Mouse (Mus musculus) heart, embryonic 14.5 days (tissue): ENCODE data around the gene Rbck1. TPM values are rescaled to one million over a fixed set of nuclear protein-coding genes. Genes with fewer than 3 reads are reported as not detected.

Experiments used
- ATAC-seq: fragments of 200-750 bp; cut with Nextera tagmentation; 2 replicates; pipeline ENCODE4 v1.8.0; 2017; ENCODE audit warnings: low read depth, moderate TSS enrichment; ENCODE audit not compliant: insufficient number of reproducible peaks, insufficient read depth, low FRiP score
- H3K27ac ChIP-seq, 2 experiments: fragments of 200-500 bp in 1 of 2; fragments of 300-500 bp in 1 of 2; sonication (generic) in 1 of 2; replicated peaks in 1 of 2; 2 replicates each; pipeline ENCODE4 v1.5.1; 2012 to 2014; ENCODE audit warnings: low read depth in 2 of 2, low read length in 2 of 2, control low read depth in 1 of 2, mild to moderate bottlenecking in 1 of 2, mixed read lengths in 1 of 2; ENCODE audit not compliant: control insufficient read depth in 1 of 2, insufficient read depth in 1 of 2
- H3K27me3 ChIP-seq: fragments of 300-500 bp; sonication (generic); 2 replicates; pipeline ENCODE4 v1.6.1; 2014; ENCODE audit warnings: mild to moderate bottlenecking, low read length, control low read depth; ENCODE audit not compliant: control insufficient read depth, insufficient read depth
- H3K36me3 ChIP-seq: fragments of 300-500 bp; sonication (generic); 2 replicates; pipeline ENCODE4 v1.6.1; 2014; ENCODE audit warnings: mild to moderate bottlenecking, control low read depth, low read length, mixed read lengths; ENCODE audit not compliant: control insufficient read depth, insufficient read depth
- H3K4me1 ChIP-seq, 2 experiments: fragments of 200-500 bp in 1 of 2; fragments of 300-500 bp in 1 of 2; sonication (generic) in 1 of 2; 2 replicates each; pipeline ENCODE4 v1.6.1; 2012 to 2014; ENCODE audit warnings: low read length in 2 of 2, control low read depth in 1 of 2, mixed read lengths in 1 of 2; ENCODE audit not compliant: control insufficient read depth in 2 of 2, insufficient read depth in 2 of 2
- H3K4me2 ChIP-seq: fragments of 300-500 bp; sonication (generic); 2 replicates; pipeline ENCODE4 v1.6.1; 2014; ENCODE audit warnings: mild to moderate bottlenecking, low read length
- H3K4me3 ChIP-seq, 2 experiments: fragments of 200-500 bp in 1 of 2; fragments of 300-500 bp in 1 of 2; sonication (generic) in 1 of 2; 2 replicates each; pipeline ENCODE4 v1.5.1; 2012 to 2014; ENCODE audit warnings: low read length in 2 of 2, mild to moderate bottlenecking in 2 of 2, control low read depth in 1 of 2, low read depth in 1 of 2, moderate library complexity in 1 of 2; ENCODE audit not compliant: control insufficient read depth in 1 of 2, insufficient read depth in 1 of 2
- H3K9ac ChIP-seq: fragments of 300-500 bp; sonication (generic); 2 replicates; pipeline ENCODE4 v1.6.1; 2014; ENCODE audit warnings: mild to moderate bottlenecking, low read length
- H3K9me3 ChIP-seq: fragments of 300-500 bp; sonication (generic); 2 replicates; pipeline ENCODE4 v1.6.1; 2016; ENCODE audit warnings: low read length, control low read depth; ENCODE audit not compliant: control insufficient read depth
- WGBS: fragments of 180-500 bp; shearing (Covaris S2); extraction: QIAGEN DNeasy Blood & Tissue Kit; methylation state at CpG from one replicate; pipeline ENCODE4 v1.1.7; 2014; 5-methylcytosine and 5-hydroxymethylcytosine counted together
- polyA plus RNA-seq: library from polyadenylated mRNA; unstranded; fragments of >200 nt; fragmentation: Nextera tagmentation; extraction: Ambion mirVana; gene quantifications from 2 replicates; pipeline ENCODE4 v1.2.1, GENCODE M21; 2014

The Rbck1 gene
- polyA plus RNA-seq = 63.0 and 63.1 TPM in 2 replicates

DNA sequence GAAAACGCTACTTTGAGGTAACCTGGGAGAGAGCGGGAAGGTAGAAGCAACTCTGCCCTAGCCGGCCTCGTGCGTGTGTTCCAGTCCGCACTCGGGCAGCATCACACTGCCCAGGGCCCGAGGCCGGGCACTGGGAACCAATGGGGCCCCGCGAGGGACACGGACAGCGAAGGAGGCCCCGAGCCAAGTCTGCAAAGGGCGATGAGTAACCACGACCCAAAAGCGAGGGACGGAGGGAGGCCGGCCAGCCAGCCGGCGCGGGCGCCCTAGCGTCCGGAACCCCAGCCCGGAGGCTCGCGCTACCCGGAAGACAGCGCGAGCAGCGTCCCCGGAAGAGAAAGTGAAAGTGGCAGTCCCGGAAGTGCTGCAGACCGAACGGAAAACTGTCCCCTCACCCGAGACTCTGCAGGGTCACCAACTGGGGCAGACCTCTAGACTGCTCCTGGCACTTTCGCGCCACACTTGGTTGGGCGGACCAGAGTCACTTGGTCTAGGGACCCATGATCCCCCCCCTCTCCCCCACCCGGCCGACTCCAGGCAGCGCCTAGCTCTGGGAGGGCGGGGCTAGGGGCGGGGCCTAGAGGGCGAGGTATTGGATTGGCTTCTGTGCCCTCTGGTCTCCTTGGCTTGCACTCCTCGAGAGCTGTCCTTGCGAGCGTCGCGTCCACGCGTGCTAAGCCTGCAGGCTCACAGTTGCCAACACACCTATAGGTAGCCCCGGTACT lies at the start of gene Rbck1:
Gene Rbck1 (minus strand): TSS at position 553 of the 725 bp plus-strand sequence.
- H3K4me1 ChIP-seq = peaks cover 9 to 20% of the 10 kb centered on the region in 2 experiments
- peak; percentile 91 for ATAC-seq
- under 1% methylated on average over 54 of the region's 54 CpGs for WGBS

DNA sequence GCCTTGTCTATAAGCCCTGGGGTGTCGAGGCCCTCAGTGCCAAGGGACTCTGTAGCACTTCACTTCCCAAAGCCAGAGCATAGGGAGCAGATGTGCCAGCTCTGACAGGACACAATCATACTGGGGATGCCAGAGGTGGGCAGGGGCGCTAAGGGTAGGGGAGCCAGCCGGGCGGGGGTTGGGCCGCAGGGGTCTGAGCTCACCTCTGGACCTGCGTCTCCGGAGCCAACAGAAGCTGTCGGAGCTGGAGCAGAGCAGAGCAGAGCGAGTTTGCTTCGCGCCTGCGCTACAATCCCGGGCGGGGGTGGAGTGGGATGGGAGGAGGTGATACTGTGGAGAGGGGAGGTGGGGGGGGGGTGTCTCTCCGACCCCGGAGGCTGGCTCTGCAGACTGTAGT lies 43.9 kb upstream of the Rbck1 start, which contains the start of gene Nrsn2:
Gene Nrsn2 (minus strand): TSS at position 294 of the 397 bp plus-strand sequence.
- 0 out of 4 replicates have a peak within 1 kb of the TSS, but pooled peaks have one; percentile 9 for H3K4me3 ChIP-seq
- H3K27me3 ChIP-seq = peaks cover 11% of the 10 kb centered on the region; the same call in 1 of the 2 replicates
- ATAC-seq = no peak
- H3K36me3 ChIP-seq = no peaks in the 10 kb centered on the region
- peaks cover 6 to 13% of the 10 kb centered on the region in 2 experiments; a peak in 3 of 4 replicates for H3K4me1 ChIP-seq
- H3K27ac ChIP-seq = no peak within 1 kb of the TSS
- H3K9ac ChIP-seq = peak within 1 kb of the TSS; percentile 51
- H3K4me2 ChIP-seq = peak within 1 kb of the TSS; percentile 51
- WGBS = 2% methylated on average over 16 of the region's 16 CpGs
- no peaks in the 10 kb centered on the region for H3K9me3 ChIP-seq

More for the DNA sequence above, at the start of gene Rbck1:
- Histone ChIP-seq H3K27ac (peak within 1 kb of the TSS; percentile 89 to 95), H3K4me2 (peak within 1 kb of the TSS; percentile 93), H3K9me3 (no peaks in the 10 kb centered on the region), H3K9ac (peak within 1 kb of the TSS; percentile 91), H3K36me3 (peaks cover 31% of the 10 kb centered on the region), H3K27me3 (no peaks in the 10 kb centered on the region), H3K4me3 (peak within 1 kb of the TSS; percentile 94)

DNA sequence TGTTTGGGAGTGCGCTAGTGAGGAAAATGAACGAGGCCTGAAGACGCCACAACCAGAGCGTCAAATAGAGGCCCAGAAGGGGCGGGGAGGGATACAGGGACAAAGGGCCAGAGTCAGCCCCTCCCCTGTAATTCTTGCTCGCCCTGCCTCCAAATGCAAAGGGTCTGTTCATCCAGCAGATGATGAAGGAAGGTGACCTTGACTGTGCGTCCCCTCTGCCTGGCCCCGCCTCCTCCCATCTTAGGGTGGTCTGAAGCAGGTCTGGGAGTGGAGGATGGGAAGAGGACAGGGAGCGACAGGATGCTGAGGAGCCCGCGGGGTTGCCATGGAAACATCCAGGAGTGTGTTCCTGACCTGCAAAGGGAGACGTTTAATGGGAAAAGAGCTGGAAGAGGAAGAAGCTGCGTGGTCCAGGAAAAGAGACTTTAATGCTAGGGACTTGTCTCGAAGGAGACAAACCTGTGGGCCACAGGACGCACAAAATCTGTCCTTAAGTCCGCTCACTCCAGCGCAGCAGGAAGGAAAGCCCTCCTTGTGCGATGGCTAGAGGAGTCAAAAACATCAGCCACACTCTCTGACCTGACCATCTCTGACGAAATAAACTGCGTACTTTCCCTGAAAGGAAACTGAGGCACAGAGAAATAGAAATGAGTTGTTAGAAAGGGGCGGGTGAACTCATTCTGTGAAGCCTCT lies 43.3 kb upstream of the Rbck1 start:
- Histone ChIP-seq H3K4me3 (0 out of 4 replicates have a peak overlapping the region, but pooled peaks have one; percentile 9), H3K27ac (no peak overlapping the region), H3K4me1 (peaks cover 6 to 13% of the 10 kb centered on the region in 2 experiments; a peak in 3 of 4 replicates), H3K4me2 (peak overlapping the region; percentile 51), H3K27me3 (peaks cover 11% of the 10 kb centered on the region; the same call in 1 of the 2 replicates), H3K36me3 (no peaks in the 10 kb centered on the region), H3K9ac (peak overlapping the region; percentile 51), H3K9me3 (no peaks in the 10 kb centered on the region)
- WGBS = 8% methylated on average over 21 of the region's 21 CpGs
- ATAC-seq = no peak

DNA sequence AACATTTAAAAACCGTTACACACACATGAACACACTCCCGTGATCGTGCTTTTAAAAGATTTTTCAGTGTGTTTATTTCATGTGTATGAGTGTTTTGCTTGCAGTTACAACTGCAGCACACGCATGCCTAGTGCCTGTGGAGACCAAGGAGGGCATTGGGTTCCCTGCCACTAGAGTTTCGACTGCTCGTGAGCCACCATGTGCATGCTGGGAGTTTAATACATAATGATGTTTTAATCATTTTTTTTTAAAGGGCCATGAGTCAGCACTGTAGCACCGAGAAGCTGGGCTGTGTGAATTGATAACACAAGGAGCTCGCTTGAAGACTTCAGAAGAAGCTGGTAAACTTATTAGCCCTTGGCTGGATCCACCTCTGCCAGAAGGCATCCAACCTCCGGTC lies 41.1 kb upstream of the Rbck1 start:
- no peaks in the 10 kb centered on the region for H3K9me3 ChIP-seq
- H3K27me3 ChIP-seq = peaks cover 11% of the 10 kb centered on the region; the same call in 1 of the 2 replicates
- H3K4me3 ChIP-seq = no peak overlapping the region
- no peak overlapping the region for H3K4me2 ChIP-seq
- H3K36me3 ChIP-seq = no peaks in the 10 kb centered on the region
- peaks cover 6 to 15% of the 10 kb centered on the region in 2 experiments; a peak in 3 of 4 replicates for H3K4me1 ChIP-seq
- H3K9ac ChIP-seq = no peak overlapping the region
- no peak overlapping the region for H3K27ac ChIP-seq
- no peak for ATAC-seq
- WGBS = 76% methylated on average over 9 of the region's 9 CpGs

DNA sequence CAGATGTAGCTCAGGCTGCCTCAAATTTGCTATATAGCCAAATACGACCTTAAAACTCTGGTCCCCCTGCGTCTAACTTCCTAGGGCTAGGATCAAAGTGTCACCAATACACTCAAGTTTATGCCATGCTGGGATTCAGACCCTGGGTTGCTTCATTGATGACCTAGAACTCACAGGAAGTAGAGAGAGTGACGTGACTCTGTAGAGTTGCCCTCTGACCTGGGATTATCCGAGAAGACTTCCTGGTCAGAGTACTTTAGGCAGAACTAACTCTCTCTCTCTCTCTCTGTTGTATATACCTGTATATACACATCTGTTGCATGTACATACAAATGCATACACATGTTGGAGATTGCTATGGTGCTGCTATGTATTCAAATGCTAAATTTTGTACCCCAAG lies 40.2 kb upstream of the Rbck1 start:
- no peak overlapping the region for H3K4me2 ChIP-seq
- H3K36me3 ChIP-seq = no peaks in the 10 kb centered on the region
- H3K27me3 ChIP-seq = peaks cover 11% of the 10 kb centered on the region; the same call in 1 of the 2 replicates
- no peak for ATAC-seq
- no peak overlapping the region for H3K27ac ChIP-seq
- H3K9ac ChIP-seq = no peak overlapping the region
- H3K4me1 ChIP-seq = peaks cover 6 to 15% of the 10 kb centered on the region in 2 experiments; a peak in 3 of 4 replicates
- H3K9me3 ChIP-seq = no peaks in the 10 kb centered on the region
- 67% methylated on average over 4 of the region's 4 CpGs for WGBS
- no peak overlapping the region for H3K4me3 ChIP-seq

DNA sequence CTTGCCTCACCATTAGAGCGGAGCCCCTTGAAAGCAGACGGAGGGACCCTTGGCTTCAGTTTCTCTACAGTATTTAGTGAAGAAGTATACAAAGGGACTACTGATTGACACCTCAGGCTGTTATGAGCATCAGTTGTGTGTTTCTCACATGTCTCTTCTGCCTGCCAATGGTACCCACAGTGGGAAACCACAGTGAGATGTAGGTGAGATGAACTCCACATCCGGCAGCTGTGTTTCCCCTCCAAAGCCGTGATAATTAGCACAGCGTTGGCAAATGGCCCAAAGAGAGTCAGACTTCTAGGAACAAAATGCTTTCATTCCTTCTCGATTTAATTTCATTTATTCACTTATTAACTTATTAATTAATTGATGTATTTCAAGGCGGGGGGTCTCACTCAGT lies 39.7 kb upstream of the Rbck1 start:
- no peak overlapping the region for H3K27ac ChIP-seq
- no peak overlapping the region for H3K4me2 ChIP-seq
- H3K4me1 ChIP-seq = peaks cover 6 to 15% of the 10 kb centered on the region in 2 experiments; a peak in 3 of 4 replicates
- H3K4me3 ChIP-seq = no peak overlapping the region
- H3K36me3 ChIP-seq = no peaks in the 10 kb centered on the region
- H3K9me3 ChIP-seq = no peaks in the 10 kb centered on the region
- no peak overlapping the region for H3K9ac ChIP-seq
- ATAC-seq = no peak
- 75% methylated on average over 7 of the region's 7 CpGs for WGBS
- peaks cover 6% of the 10 kb centered on the region; the same call in 1 of the 2 replicates for H3K27me3 ChIP-seq

DNA sequence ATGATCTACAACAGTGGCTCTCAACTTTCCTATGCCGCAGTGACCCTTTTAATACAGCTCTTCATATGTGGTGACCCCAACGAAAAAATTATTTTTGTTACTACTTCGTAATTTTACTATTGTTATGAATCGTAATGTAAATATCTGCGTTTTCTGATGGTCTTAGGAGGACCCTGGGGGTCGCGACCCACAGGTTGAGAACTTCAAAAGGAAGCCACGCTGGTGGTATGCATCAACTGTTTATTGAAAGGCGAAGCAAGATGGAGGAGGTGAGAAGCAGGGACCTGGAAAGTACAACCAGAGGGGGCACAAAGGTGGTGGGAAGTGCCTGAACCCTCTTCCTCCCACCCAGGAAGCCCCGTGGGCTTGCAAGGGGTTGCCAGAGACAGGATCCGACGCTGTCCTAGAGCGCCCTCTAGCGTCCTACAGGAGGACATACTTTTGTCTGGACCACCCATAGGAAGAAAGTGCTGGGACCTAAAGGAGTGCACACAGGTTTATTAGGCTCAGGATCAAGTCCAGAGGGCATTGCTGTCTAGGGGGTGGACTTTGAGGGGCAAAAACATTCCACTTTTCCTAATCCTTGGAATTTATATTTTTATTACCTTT lies 36.2 kb upstream of the Rbck1 start:
- no peak for ATAC-seq
- H3K36me3 ChIP-seq = no peaks in the 10 kb centered on the region
- no peaks in the 10 kb centered on the region for H3K27me3 ChIP-seq
- H3K4me3 ChIP-seq = 0 out of 4 replicates have a peak overlapping the region, but pooled peaks of 1 of the 2 experiments have one; percentile 11
- 28% methylated on average over 14 of the region's 14 CpGs for WGBS
- peak overlapping the region; percentile 42 for H3K4me2 ChIP-seq
- H3K27ac ChIP-seq = no peak overlapping the region
- no peak overlapping the region for H3K9ac ChIP-seq
- peaks cover 4 to 6% of the 10 kb centered on the region in 2 experiments; a peak in 3 of 4 replicates for H3K4me1 ChIP-seq
- H3K9me3 ChIP-seq = no peaks in the 10 kb centered on the region
